Mouse (Mus musculus) CD4-positive, CD25-positive, alpha-beta regulatory T cell, adult 4 months (primary cell): ENCODE results near the gene Nectin2. TPM values are rescaled to one million over a fixed set of nuclear protein-coding genes. Genes with fewer than 3 reads are reported as not detected.

Experiments used
- ATAC-seq: one replicate; pipeline ENCODE4 v1.8.0; 2017
- polyA plus RNA-seq, 2 experiments: library from polyadenylated mRNA; unstranded; fragments of 100-300 nt; shearing (Covaris generic); gene quantifications; one replicate each; pipeline ENCODE4 v1.2.1; 2017

The Nectin2 gene
- polyA plus RNA-seq, 2 experiments from 2014 or later = 0.12 TPM; not detected in 1

DNA sequence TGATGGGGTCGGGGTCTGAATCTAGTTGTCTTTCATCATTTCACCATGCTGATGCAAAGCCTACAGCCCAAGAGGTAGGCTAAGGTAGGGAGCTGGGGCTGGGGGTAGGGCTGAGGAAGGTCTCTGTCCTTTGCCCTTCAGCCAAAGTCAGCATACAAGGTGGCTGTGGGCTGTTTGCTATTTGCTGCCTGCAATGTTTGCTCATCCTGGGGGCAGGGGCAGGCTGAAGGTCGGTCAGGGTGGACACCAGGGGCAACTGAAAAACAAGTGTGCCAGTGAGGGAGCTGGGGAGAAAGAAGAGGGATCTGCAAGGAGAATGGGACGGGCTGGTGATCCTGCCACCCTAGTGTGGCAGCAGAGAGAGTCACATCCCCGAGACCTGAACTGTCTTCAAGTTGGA is 64.9 kb downstream of the Nectin2 start:
- no peak for ATAC-seq

DNA sequence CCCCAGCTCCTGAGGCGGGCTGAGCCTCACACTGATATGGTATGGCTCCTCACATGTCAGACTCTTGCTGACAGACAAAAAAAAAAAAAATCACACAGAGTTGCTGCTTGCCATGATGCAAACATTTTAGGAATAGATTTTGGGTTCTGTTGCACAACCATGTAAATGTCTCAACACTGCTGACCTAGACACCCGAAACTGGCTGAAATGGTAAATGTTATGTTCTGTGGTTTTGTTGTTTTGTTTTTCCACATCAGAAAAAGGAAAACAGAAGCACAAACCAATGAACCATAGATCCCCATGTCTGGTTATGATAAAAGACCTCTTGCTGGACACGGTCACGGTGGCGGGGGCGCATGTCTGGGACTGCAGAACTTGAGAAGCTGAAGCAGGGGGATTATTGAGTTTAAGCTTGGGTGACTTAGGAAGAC is 66.5 kb downstream of the Nectin2 start:
- ATAC-seq = no peak

GRCm38 (mm10) chr7:19682979-19683378 is 67.3 kb downstream of the Nectin2 start:
- ATAC-seq = no peak

DNA sequence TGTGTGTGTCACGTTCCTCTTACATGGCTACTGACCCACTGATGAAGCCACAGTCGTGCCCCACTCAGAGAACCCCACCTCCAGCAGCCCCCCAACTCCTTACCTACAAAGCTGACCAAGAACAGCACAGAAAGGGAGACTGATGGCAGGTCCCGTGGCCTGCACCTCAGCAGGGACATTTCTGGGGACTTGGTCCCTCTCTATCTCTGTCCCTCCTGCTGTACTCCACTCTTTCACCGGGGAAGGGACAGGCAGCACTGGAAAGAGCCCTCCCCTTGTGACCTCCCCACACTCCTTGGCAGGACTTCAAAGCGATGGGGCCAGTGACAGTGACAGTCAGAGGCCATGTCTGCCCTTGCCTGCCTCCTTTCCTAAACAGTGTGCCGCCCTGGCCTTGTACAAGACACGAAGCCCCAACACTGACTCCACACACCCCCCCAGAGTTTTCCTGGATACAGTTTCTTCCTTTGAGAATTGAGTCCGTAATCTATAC is 69.0 kb downstream of the Nectin2 start, which contains the start of the genes Gm44805 and Apoc4:
Gm44805 (minus strand) TSS at position 222 of the 493 bp plus-strand sequence.
Apoc4 (minus strand) TSS at position 278 of the 493 bp plus-strand sequence.
- no peak for ATAC-seq

DNA sequence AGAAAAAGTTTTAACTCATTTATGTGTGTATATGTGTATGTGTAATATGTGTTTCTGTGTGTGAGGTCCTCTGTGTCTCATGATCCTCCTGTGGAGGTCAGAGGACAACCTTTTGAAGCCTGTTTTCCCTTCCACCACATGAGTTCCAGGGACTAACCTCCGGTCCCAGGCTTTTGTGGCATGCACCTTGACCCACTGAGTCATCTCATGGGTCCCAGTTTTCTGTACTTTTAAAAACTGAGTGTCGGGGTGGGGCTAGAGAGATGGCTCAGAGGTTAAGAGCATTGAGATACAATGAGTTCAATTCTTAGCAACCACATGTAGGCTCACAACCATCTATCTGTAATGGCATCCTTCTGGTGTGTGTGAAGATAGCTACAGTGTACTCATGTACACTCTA is 69.6 kb downstream of the Nectin2 start:
- no peak for ATAC-seq

DNA sequence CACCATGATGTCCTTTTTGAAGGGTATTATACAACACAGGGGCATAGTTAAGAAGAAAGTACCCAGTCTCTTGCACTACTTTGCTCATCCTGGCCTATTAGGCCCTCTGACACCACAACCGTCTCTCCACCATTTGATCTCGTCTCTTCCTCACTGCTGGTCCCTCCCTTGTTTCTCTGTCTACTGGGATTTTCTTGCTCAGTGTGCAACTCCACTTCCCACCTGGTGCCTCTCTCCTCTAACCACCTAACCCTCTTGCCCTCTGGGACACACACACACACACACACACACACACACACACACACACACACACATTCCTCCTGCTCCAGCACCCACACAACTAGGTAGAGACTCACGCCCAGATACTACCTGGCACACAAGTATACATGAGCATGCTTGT is 71.4 kb downstream of the Nectin2 start:
- no peak for ATAC-seq

- ATAC-seq = no peak
Measured at GRCm38 (mm10) chr7:19677872-19678271, 72.4 kb downstream of the Nectin2 start, which contains the start of gene Apoc2. TSS of gene Apoc2 (minus strand) at chr7:19677941.

DNA sequence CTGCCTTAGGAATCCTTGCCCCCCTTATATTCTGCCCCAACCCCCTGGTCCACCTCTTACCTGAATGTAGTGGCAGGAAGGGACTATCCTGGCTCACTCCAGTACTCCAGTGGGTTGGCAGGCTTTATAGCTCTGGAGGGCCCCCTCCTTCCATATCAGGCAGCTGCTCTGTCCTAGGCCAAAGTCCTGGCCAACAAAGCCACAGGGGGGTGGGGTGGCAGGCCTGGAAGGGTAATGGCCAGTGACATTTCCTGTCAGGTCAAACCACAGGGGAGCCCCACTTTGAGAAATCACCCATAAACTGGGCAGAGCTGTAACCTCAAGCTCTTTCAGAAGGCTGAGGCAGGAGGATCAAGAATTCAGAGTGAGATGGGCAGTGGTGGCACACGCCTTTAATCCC is 73.6 kb downstream of the Nectin2 start:
- no peak for ATAC-seq

DNA sequence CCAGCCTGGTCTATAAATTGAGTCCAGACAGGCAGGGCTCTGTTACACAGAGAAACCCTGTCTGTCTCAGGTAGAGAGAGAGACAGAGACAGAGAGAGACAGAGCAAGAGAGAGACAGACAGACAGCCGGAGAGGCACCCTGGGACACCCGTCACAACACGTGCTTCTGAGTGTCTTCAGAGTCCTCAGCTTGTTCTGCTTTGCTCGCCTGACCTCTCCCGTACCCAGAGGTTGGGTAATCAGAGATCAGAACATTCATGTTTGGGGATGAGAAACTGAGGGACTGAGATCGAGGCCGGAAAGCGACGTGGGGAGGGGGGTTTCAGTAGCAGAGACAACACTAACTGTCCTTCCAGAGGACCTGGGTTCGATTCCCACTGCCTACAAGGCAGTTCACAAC is 74.5 kb downstream of the Nectin2 start:
- no peak for ATAC-seq

DNA sequence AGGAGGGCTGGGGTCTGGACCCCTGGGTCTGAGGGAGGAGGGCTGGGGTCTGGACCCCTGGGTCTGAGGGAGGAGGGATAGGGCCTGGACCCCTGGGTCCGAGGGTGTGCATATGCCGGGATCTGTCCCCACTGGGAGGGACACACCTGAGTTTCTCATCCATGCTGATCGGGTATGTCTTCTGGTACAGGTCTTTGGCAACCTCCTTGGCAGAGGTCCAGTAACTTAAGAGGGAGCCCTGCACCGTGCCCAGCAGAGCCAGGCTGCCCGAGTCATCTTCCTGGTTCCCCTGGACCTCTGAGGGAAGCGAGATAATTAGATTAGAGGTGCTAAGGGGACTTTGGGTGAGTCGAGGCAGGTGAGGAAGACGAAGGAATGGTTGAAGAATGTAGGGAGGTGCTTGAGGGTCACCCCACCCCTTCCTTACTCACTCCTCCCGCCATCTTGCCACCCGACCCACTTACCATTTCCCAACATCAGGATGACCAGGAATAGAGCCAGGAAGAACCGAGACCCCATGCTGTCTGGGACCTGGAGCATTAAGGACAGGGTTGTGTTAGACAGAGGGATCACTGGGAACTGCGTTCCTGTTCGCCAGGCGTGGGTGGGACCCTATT is 77.1 kb downstream of the Nectin2 start:
- ATAC-seq = no peak

DNA sequence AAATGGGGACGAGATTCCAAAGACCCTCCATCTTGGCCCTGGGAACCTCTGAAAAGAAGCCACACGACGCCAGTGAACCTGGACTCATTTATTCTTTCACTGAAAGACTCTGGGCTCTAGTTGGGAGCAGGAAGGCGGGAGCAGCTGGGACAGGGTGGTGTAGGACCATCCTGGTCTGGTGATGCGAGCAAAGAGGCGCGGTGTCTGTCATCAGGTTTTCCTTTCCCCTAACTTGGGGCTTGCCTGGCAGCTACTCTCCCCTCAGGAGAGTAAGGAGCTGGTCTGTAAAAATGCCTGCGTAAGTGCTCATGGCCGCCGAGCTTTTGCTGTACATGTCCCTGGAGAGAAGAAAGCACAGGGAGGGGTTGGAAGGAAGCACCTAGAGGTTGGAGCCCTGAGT is 78.8 kb downstream of the Nectin2 start:
- ATAC-seq = no peak

DNA sequence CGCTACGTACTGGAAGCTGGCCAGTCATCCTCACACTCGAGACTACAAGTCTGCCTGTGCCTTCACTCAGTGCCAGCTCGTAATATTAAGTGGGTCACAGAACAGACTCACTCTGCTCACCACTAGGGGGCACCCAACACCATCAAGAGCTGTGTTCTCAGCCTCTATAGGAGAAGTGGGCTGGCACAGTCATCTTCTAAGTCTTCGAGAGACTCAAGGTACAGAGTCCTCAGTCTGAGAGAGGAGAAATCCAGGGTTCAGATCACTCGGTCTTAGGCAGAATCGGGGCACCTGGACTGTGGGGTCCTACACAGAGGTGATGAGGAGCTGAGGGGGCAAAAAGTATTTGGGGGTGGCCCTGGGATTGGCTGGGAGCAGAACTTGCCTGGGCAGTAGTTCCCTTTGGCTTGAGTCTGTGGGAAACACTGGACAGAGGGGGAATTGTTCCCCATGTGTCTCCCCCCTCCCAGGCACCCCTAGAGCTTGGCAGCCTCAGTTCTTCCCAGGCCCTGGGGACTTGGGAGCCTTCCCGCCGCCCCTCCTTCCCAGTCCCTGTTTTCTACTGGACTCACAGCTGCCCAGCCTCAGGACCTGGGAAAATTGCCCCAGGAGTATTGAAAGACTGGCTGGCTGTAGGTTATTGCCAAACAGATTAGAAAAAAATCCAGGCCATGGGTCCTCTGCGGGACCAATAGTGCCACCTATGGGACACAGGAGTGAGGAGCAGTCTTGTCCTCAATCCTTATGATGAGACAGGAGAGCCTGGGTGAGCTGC is 81.1 kb downstream of the Nectin2 start:
- peak; percentile 66 for ATAC-seq

- ATAC-seq = no peak
Measured at GRCm38 (mm10) chr7:19667434-19667833, 82.8 kb downstream of the Nectin2 start.

DNA sequence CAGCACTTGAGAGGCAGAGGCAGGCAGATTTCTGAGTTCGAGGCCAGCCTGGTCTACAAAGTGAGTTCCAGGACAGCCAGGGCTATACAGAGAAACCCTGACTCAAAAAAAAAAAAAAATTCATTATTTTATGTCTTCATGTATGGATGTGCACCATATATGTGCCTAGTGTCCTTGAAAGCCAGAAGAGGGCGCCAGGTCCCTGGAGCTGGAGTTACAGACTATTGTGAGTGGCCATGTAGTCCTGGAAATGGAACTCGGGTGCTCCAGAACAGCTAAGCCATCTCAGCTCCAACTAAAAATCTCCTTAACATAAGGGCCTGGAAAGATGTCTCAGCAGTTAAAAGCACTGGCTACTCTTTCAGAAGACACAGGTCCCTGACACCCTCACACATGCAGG is 83.5 kb downstream of the Nectin2 start:
- ATAC-seq = no peak

Other genes with a start within 250 kb of the Nectin2 start
- gene Bloc1s3, start 242.1 kb downstream of the Nectin2 start, polyA plus RNA-seq = under 1 TPM; 0.37 to 0.86 TPM
- gene Trappc6a, start 242.1 kb downstream of the Nectin2 start, polyA plus RNA-seq = 10 to 100 TPM; 45.8 to 50.7 TPM
- not detected for gene Nkpd1, start 232.6 kb downstream of the Nectin2 start, polyA plus RNA-seq
- gene Ppp1r37, start 187.4 kb downstream of the Nectin2 start, polyA plus RNA-seq = 1 to 10 TPM; 1.9 to 2.8 TPM
- 1 to 10 TPM; 1.7 to 1.9 TPM for gene Zfp296, start 173.2 kb downstream of the Nectin2 start, polyA plus RNA-seq
- gene Gemin7, start 172.9 kb downstream of the Nectin2 start, polyA plus RNA-seq = 100 to 1,000 TPM in 1 of 2 experiments, 10 to 100 TPM in 1; 91.0 to 100 TPM
- 1 to 10 TPM; 9.0 to 9.4 TPM for gene Clasrp, start 146.0 kb downstream of the Nectin2 start, polyA plus RNA-seq
- 10 to 100 TPM; 12.7 to 14.8 TPM for gene Relb, start 121.0 kb downstream of the Nectin2 start, polyA plus RNA-seq
- gene Clptm1, start 85.5 kb downstream of the Nectin2 start, polyA plus RNA-seq = 10 to 100 TPM; 24.4 to 28.1 TPM
- gene Apoc2, start 72.5 kb downstream of the Nectin2 start, polyA plus RNA-seq = not detected
- gene Gm44805, start 69.1 kb downstream of the Nectin2 start, polyA plus RNA-seq = not detected
- under 1 TPM in 1 of 2 experiments, not detected in 1; 0.36 TPM for gene Apoc4, start 69.0 kb downstream of the Nectin2 start, polyA plus RNA-seq
- not detected for gene Apoc1, start 57.8 kb downstream of the Nectin2 start, polyA plus RNA-seq
- 1 to 10 TPM; 6.6 to 7.6 TPM for gene Apoe, start 51.3 kb downstream of the Nectin2 start, polyA plus RNA-seq
- gene Tomm40, start 35.0 kb downstream of the Nectin2 start, polyA plus RNA-seq = 1 to 10 TPM; 3.7 to 6.9 TPM
- gene Bcam, start 20.5 kb upstream of the Nectin2 start, polyA plus RNA-seq = 1 to 10 TPM; 2.5 to 3.7 TPM
- gene Cblc, start 46.3 kb upstream of the Nectin2 start, polyA plus RNA-seq = not detected
- 10 to 100 TPM; 16.0 to 20.5 TPM for gene Bcl3, start 72.3 kb upstream of the Nectin2 start, polyA plus RNA-seq
- not detected for gene Gm19345, start 101.5 kb upstream of the Nectin2 start, polyA plus RNA-seq
- not detected for gene Ceacam16, start 110.8 kb upstream of the Nectin2 start, polyA plus RNA-seq
- not detected for gene Ceacam19, start 137.5 kb upstream of the Nectin2 start, polyA plus RNA-seq
- gene Pvr, start 170.7 kb upstream of the Nectin2 start, polyA plus RNA-seq = 10 to 100 TPM; 22.2 to 24.7 TPM
- gene Igsf23, start 200.3 kb upstream of the Nectin2 start, polyA plus RNA-seq = 10 to 100 TPM; 11.1 to 17.6 TPM
- gene Ceacam20, start 214.9 kb upstream of the Nectin2 start, polyA plus RNA-seq = not detected
- gene Nlrp9b, start 241.0 kb upstream of the Nectin2 start, polyA plus RNA-seq = not detected